Mouse (Mus musculus) CH12.LX (cell line): ENCODE results near the gene Dlgap3. TPM values are rescaled to one million over a fixed set of nuclear protein-coding genes. Genes with fewer than 3 reads are reported as not detected.

Experiments
- DNase-seq: peaks from one replicate; pipeline ENCODE4 v3.0.0-alpha.2; 2013; ENCODE audit errors: extremely low read depth
- H3K27ac ChIP-seq: 2 replicates; pipeline ENCODE4 v1.5.1; 2012; ENCODE audit warnings: low read depth, mild to moderate bottlenecking, control low read depth, moderate library complexity; ENCODE audit not compliant: insufficient read depth
- H3K27me3 ChIP-seq: replicated peaks from 2 replicates; pipeline ENCODE3; 2012; ENCODE audit warnings: inconsistent platforms
- H3K36me3 ChIP-seq, 2 experiments: replicated peaks in 1 of 2; 2 replicates each; pipeline versions ENCODE3 to v1.6.1; 2012; ENCODE audit warnings: inconsistent platforms in 1 of 2, low read length in 1 of 2, mild to moderate bottlenecking in 1 of 2, mixed read lengths in 1 of 2, moderate library complexity in 1 of 2; ENCODE audit not compliant: control insufficient read depth in 1 of 2, insufficient read depth in 1 of 2
- H3K4me1 ChIP-seq, 2 experiments: 2 replicates each; pipeline ENCODE4 v1.6.1; 2012; ENCODE audit warnings: inconsistent platforms in 1 of 2, moderate library complexity in 1 of 2; ENCODE audit not compliant: insufficient read depth in 2 of 2, control insufficient read depth in 1 of 2
- H3K4me2 ChIP-seq: 2 replicates; pipeline ENCODE4 v1.6.1; 2012; ENCODE audit warnings: low read depth, mild to moderate bottlenecking, control low read depth; ENCODE audit not compliant: poor library complexity, insufficient read depth, severe bottlenecking
- H3K4me3 ChIP-seq, 3 experiments: fragments of 150-350 bp in 1 of 3; sonication (generic) in 1 of 3; replicated peaks in 1 of 3; 2 replicates each; pipeline versions ENCODE3 to v1.5.1; 2011 to 2012; ENCODE audit warnings: low read depth in 2 of 3, low read length in 2 of 3, mild to moderate bottlenecking in 2 of 3, moderate library complexity in 2 of 3, control low read depth in 1 of 3, improper control_type of control experiment in 1 of 3, inconsistent platforms in 1 of 3, mixed read lengths in 1 of 3; ENCODE audit not compliant: poor library complexity in 1 of 3
- H3K79me2 ChIP-seq: replicated peaks from 2 replicates; pipeline ENCODE4 v1.6.1; 2012; ENCODE audit warnings: mild to moderate bottlenecking, moderate library complexity; ENCODE audit not compliant: control insufficient read depth, poor library complexity, insufficient read depth, severe bottlenecking; ENCODE audit errors: extremely low read depth
- H3K9ac ChIP-seq: 2 replicates; pipeline ENCODE4 v1.6.1; 2012; ENCODE audit warnings: low read depth, mild to moderate bottlenecking, control low read depth, moderate library complexity; ENCODE audit not compliant: insufficient read depth
- H3K9me3 ChIP-seq: replicated peaks from 2 replicates; pipeline ENCODE3; 2012; ENCODE audit warnings: low read length, inconsistent platforms, mixed read lengths
- BHLHE40 ChIP-seq: IDR thresholded peaks from 2 replicates; pipeline ENCODE4 v1.6.1; 2011; ENCODE audit warnings: mild to moderate bottlenecking, low read depth, low read length, improper control_type of control experiment
- CTCF ChIP-seq, 2 experiments: IDR thresholded peaks in 1 of 2; conservative IDR thresholded peaks in 1 of 2; 2 replicates each; pipeline ENCODE4 v1.5.1; 2011 to 2012; ENCODE audit warnings: low read depth in 2 of 2, low read length in 2 of 2, improper control_type of control experiment in 1 of 2, inconsistent platforms in 1 of 2, mild to moderate bottlenecking in 1 of 2, moderate library complexity in 1 of 2
- ELF1 ChIP-seq: IDR thresholded peaks from 2 replicates; pipeline ENCODE4 v1.6.1; 2014; ENCODE audit warnings: low read depth, mild to moderate bottlenecking, inconsistent platforms, low read length, improper control_type of control experiment
- EP300 ChIP-seq: IDR thresholded peaks from 2 replicates; pipeline ENCODE4 v1.6.1; 2011; ENCODE audit warnings: low read length, improper control_type of control experiment
- ETS1 ChIP-seq: conservative IDR thresholded peaks from 2 replicates; pipeline ENCODE4 v1.6.1; 2012; ENCODE audit warnings: low read depth, mild to moderate bottlenecking, inconsistent platforms, low read length, improper control_type of control experiment, moderate library complexity
- GABPA ChIP-seq: IDR thresholded peaks from 2 replicates; pipeline ENCODE4 v1.6.1; 2012; ENCODE audit warnings: low read depth, low read length, improper control_type of control experiment, inconsistent platforms; ENCODE audit not compliant: insufficient replicate concordance
- HCFC1 ChIP-seq: IDR thresholded peaks from 2 replicates; pipeline ENCODE4 v1.6.1; 2012; ENCODE audit warnings: low read depth, mild to moderate bottlenecking, inconsistent platforms, low read length, improper control_type of control experiment
- IRF4 ChIP-seq: IDR thresholded peaks from 2 replicates; pipeline ENCODE4 v1.6.1; 2014; ENCODE audit warnings: low read depth, mild to moderate bottlenecking, inconsistent platforms, low read length, improper control_type of control experiment
- POLR2A ChIP-seq: IDR thresholded peaks from 2 replicates; pipeline ENCODE4 v1.6.1; 2011; ENCODE audit warnings: low read depth, mild to moderate bottlenecking, improper control_type of control experiment, low read length
- RAD21 ChIP-seq: IDR thresholded peaks from 2 replicates; pipeline ENCODE4 v1.6.1; 2011; ENCODE audit warnings: low read depth, mild to moderate bottlenecking, low read length, improper control_type of control experiment, moderate library complexity
- SMC3 ChIP-seq: IDR thresholded peaks from 2 replicates; pipeline ENCODE4 v1.6.1; 2011; ENCODE audit warnings: low read depth, low read length, improper control_type of control experiment
- USF1 ChIP-seq: IDR thresholded peaks from 2 replicates; pipeline ENCODE4 v1.6.1; 2014; ENCODE audit warnings: low read depth, mild to moderate bottlenecking, inconsistent platforms, low read length, improper control_type of control experiment
- ZC3H11A ChIP-seq: IDR thresholded peaks from 2 replicates; pipeline ENCODE4 v1.6.1; 2012; ENCODE audit warnings: low read depth, mild to moderate bottlenecking, inconsistent platforms, low read length, improper control_type of control experiment
- dilution Hi-C: fragments of 300-500 bp; cut with MboI; formaldehyde crosslinking; loops from 2 replicates; pipeline ENCODE4 v1.14.3; 2020; ENCODE audit warnings: low sequenced_read_pairs; ENCODE audit not compliant: extremely low pct_unique_long_range_greater_than_20kb, extremely low pct_ligation_motif_present
- in situ Hi-C: fragments of 300-500 bp; cut with MboI; formaldehyde crosslinking; loops from 3 replicates; pipeline ENCODE4 v1.14.3; 2019; ENCODE audit warnings: low sequenced_read_pairs, low pct_ligation_motif_present, low pct_unique_long_range_greater_than_20kb, mixed read lengths
- polyA plus RNA-seq: library from polyadenylated mRNA; unstranded; fragments of >175 nt; gene quantifications from 2 replicates; pipeline ENCODE4 v1.2.1, GENCODE M21; 2012; ENCODE audit warnings: low read depth; ENCODE audit not compliant: insufficient read length
- total RNA-seq, 2 experiments: library from RNA; depleted of rRNA; stranded (reverse); fragments of 300-350 nt in 1 of 2; fragments of >200 nt in 1 of 2; gene quantifications; 2 replicates each; pipeline ENCODE4 v1.2.3; 2012 to 2014

Gene Dlgap3
- total and polyA plus RNA-seq, 3 experiments = 0.07 to 0.55 (median 0.08) TPM

DNA sequence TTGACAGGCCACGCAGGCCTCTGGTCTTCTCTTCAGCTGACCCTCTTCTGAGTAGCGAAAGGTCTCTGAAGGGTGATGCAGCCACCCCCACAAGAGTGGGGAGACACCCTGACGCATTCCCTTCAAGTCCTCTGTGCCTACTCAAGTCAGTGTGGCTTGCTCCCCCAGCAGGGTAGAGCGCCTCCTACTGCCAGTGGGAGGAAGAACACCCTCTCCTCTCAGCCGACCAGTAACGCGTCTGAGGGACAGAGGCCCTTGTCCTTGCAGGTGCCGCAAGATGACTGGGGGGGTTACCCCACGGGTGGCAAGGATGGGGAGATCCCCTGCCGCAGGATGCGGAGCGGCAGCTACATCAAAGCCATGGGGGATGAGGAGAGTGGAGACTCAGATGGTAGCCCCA is 30.4 kb downstream of the Dlgap3 start:
- no peaks in the 10 kb centered on the region for H3K79me2 ChIP-seq
- H3K4me3 ChIP-seq = no peak overlapping the region
- H3K9me3 ChIP-seq = no peaks in the 10 kb centered on the region
- no peak for DNase-seq
- dilution Hi-C loops (no loop called here), in situ Hi-C loops (no loop called here)
- peaks cover 41% of the 10 kb centered on the region for H3K27me3 ChIP-seq
- no peaks in the 10 kb centered on the region for H3K36me3 ChIP-seq
- no peak overlapping the region for H3K9ac ChIP-seq
- H3K4me1 ChIP-seq = peaks cover 18 to 24% of the 10 kb centered on the region in 2 experiments
- no peak overlapping the region for H3K4me2 ChIP-seq
- H3K27ac ChIP-seq = no peak overlapping the region
- peak; percentile 3 for TF ChIP-seq RAD21
- no peak for TF ChIP-seq GABPA
- TF ChIP-seq SMC3 = no peak
- peak; percentile 26 to 63; a peak in 3 of 4 replicates for TF ChIP-seq CTCF (conservative IDR thresholded peaks at IDR 0.05 in 1 of 2, IDR thresholded peaks at IDR 0.05 in 1 of 2; ENCODE audit: low read depth in 2 of 2, low read length in 2 of 2)

- no peaks in the 10 kb centered on the region for H3K9me3 ChIP-seq
- peaks cover 18 to 24% of the 10 kb centered on the region in 2 experiments for H3K4me1 ChIP-seq
- TF ChIP-seq ELF1 (peak; percentile 33; the same call in 1 of the 2 replicates), IRF4 (peak; percentile 64; the same call in 1 of the 2 replicates), ETS1 (peak; percentile 26; the same call in 1 of the 2 replicates), USF1 (no peak), POLR2A (no peak), HCFC1 (no peak), EP300 (peak; percentile 48), BHLHE40 (peak; percentile 66), ZC3H11A (no peak)
- H3K9ac ChIP-seq = no peak overlapping the region
- no peak overlapping the region for H3K4me3 ChIP-seq
- H3K27me3 ChIP-seq = peaks cover 37% of the 10 kb centered on the region
- in situ Hi-C loops = no loop called here
- no peak overlapping the region for H3K27ac ChIP-seq
- dilution Hi-C loops = no loop called here
- H3K79me2 ChIP-seq = no peaks in the 10 kb centered on the region
- no peak for DNase-seq
- peak overlapping the region; percentile 5; the same call in 1 of the 2 replicates for H3K4me2 ChIP-seq
- H3K36me3 ChIP-seq = no peaks in the 10 kb centered on the region
Measured at GRCm38 (mm10) chr4:127200164-127200722, 31.2 kb downstream of the Dlgap3 start.
